Mouse (Mus musculus): ENCODE measurements around the gene Kif1c.

Kif1c gene

DNA sequence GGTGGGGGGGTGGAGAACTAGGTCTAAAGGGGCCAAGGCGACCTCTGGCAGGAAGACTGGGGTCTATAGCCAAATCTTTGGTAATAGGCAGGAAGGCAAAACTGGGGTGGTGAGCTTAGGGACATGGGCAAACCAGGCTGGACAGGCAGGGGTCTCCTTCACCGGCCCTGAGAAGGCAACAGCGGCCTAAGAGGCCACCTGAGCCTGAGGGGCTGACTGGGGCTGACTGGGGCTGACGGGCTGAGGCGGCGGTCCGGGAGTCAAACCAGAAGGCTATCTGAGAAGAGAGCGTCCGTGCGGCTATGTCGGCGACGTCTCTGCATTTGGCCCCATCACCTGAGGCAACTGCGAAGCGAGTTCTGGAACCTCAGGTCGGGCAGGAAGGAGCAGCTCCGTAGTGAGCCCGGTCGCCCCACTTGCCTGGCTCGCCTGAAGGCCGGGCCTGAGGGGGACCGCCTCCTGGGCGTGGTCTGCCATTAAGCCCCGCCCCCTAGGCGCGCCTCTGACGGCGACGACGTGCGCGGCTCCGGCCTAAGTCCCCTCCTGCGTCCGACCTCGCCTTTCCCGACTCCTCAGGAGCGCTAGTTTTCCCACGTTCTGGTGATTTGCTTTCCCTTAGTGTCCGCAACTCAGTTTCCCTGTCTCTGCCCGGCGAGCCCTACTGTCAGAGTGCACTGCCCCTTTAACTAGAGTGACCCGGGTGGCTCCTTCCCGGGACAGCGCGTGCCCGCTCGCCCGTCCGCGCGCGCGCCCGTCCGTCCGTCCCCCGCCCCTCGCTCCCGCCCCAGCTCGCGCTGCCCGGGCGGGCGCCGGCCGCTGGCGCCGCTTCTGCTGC lies at the start of gene Kif1c, which contains the start of gene Inca1:
Gene Kif1c, plus strand, starts transcription at position 827 of the 835 bp plus-strand sequence.
Gene Inca1, minus strand, starts transcription at position 434 of the 835 bp plus-strand sequence.
- DNase-seq (ENCODE audit: low read depth, low spot score): peak; percentile 95

DNA sequence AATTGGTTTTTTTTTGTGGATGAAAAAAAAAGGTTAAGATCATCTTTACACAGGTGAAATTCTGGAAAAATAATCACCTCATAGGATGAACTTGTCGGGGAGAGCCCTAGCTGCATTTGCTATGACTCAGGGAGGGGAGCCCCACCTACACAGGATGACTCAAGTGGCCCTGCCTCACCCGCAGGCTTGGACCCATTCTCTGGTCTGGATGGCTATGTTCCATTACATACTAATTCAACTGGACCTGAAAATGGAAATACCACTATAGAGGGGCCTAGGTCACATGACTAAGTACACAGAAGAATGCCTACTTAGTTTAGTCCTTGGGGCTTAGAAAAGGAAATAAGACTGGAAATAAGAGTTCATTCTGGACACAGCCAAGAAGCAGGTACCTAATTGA lies 49.0 kb upstream of the Kif1c start:
- DNase-seq (ENCODE audit: low read depth, low spot score): no peak

DNA sequence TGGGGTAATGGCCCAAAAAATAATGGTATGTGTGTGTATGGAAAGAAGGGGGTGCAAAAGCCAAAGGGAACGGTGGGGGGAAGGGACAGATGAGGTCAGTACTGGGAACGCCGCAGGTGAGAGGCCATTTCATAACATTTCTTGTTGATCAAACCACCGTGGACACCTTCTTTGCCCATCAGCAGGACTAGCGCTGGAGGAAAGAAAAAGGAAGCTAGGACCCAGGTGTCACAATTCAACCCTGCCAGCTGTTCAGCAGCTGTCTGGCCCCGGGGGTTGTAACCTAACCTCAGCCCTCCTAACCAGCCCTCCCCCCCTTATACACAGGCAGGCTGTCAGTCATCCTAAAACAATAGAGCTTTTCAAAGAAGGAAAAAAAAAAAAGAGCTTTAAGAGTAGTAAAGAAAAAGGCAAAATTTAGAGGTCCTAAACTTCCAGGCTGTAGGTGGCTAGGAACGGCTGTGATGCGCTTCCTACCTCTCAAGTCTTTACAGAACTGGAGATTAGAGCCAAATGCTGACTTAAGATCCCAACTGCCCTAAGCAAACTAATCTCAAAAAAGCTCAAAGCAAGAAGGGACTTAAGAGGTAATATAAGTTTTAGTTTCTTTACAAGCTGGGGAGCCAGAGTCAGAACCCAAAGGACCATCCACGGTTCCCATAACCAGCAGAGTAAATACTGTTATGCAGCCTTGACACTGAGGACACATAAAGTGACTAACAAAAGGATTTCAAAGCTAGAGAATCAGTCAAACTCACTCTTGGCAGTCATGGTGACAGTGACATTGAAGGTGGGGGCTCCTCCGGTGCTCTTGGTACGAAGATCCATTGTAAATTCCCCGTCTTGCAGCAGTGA lies 48.1 kb upstream of the Kif1c start:
- no peak for DNase-seq (ENCODE audit: low read depth, low spot score)

DNA sequence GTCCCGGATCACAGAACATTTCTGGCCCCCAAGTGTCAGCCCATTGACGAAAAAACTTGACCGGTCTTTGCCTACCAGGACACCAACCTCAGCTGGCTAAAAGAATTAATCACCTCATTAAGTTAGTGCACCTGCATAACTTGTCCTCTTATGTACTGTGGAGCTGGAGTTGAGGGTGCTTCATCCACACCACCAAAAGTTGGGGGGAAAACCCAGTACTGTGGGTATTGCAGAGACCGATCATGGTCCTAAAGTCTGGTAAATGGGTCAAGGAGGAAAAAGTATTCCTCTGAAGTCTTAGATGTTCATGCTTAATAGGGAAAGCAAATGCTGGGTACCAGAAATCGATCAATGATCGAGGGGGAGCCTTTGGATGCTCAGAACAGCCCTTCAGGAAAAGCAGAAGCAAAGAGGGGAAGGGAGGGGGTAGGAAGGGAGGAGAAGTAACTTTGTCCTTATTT lies 47.4 kb upstream of the Kif1c start:
- no peak for DNase-seq (ENCODE audit: low read depth, low spot score)

DNA sequence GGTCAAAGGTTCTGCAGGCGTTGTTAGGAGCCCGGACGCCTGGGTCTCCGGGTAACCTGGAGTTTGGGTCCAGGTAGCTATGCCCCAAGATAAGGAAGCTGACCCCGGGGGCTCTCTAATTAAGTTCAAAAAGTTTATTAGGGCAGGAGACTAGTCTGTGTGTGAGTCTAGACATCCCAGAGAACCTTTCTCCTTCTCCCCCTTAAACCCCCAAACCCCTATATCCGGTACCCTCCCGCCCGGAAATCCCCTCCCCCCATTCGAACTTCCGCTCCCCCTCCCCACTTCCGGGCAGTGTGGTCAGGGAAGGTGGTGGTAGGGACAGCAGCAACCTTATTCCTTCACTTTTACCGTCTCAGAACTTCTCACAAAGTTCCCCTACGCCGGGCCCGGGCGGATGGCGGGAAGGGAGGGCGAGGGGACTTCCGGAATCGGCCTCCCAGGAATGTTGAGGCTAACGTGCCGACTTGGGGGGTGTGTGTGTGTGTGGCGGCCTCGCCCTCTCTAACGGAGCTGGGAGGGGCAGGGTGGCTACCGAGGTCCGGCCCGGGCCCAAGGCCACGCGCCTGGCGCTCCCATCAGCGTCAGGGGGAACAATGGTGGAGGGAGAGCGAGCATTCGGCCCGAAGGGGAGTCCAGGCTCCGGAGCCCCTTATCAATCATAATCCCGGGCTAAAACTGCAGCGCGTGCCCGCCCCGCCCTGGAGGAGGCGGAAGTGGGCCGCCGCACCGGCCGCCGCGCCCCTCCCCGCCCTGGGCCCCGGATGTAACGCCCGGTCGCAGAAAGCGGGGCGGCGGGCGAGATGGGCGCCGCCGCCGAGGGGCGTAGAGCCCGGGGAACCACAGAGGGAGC lies 46.8 kb upstream of the Kif1c start:
- DNase-seq (ENCODE audit: low read depth, low spot score): peak; percentile 70

DNA sequence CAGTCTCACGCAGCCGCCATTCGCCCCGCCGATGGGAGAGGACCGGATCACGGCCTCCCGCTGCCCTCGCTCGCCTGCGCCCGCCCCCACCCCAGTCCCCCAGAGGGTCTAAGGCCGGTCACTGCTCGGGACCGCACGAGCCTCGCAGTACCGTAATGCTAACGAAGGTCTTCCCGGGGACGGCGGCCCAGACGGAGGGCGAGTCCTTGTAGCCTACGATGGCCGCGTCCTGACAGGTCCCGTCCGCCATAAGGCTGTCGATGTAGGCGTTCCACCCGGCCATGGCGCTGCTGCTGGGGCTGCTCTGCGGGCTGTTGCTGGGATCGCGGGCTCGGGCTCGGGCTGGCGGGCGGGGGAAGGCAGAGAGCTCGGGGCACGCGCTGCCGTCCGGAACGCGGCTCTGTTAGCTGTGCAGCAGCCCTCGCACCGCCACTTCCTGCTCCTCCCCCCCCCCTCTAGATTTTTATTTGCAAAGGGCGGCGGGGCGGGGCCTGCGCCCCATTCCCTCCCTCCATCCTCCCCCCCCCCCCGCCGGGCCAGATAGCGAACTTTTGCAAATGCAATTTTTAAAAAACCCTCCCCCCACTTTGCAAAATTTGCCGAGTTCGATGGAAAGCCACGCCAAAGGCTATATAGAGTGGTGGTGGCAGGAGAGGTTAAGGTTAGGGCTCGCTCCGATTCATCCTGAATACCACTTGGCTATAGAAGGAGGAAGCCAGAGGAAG lies 46.0 kb upstream of the Kif1c start, which contains the start of gene Pfn1:
Gene Pfn1, minus strand, starts transcription at position 447 of the 725 bp plus-strand sequence.
- DNase-seq (ENCODE audit: low read depth, low spot score): peak; percentile 79

DNA sequence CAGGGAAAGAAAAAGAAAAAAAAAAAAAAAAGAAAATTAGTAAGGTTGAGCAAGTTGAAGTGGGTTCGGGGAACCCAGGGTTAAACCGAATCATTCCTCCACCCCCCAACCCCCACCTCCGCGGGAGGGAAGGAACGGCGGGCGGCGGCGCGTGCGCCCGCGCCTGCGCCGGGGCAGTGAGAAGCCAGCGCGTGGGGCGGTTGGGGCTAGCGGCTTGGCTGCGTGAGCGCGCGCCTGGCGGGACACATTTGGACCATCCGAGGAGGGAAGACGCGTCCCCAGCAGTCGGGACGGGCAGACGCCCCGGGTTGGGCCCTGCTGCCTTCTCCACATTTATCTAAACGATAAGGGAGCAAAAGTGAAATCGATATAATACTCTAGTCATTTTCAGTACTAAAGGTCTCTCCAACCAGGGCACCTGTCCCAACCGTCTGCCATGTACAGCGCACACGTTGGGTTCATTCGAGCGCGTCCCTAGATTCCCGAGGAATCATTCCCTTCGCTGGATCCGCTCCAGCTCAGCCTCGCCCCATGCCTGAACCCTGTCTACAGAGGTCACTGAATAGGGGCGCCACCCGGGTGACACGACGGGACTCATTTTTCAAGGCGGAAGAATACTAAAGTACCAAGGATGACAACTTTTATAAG lies 45.3 kb upstream of the Kif1c start:
- peak; percentile 79 for DNase-seq (ENCODE audit: low read depth, low spot score)

DNA sequence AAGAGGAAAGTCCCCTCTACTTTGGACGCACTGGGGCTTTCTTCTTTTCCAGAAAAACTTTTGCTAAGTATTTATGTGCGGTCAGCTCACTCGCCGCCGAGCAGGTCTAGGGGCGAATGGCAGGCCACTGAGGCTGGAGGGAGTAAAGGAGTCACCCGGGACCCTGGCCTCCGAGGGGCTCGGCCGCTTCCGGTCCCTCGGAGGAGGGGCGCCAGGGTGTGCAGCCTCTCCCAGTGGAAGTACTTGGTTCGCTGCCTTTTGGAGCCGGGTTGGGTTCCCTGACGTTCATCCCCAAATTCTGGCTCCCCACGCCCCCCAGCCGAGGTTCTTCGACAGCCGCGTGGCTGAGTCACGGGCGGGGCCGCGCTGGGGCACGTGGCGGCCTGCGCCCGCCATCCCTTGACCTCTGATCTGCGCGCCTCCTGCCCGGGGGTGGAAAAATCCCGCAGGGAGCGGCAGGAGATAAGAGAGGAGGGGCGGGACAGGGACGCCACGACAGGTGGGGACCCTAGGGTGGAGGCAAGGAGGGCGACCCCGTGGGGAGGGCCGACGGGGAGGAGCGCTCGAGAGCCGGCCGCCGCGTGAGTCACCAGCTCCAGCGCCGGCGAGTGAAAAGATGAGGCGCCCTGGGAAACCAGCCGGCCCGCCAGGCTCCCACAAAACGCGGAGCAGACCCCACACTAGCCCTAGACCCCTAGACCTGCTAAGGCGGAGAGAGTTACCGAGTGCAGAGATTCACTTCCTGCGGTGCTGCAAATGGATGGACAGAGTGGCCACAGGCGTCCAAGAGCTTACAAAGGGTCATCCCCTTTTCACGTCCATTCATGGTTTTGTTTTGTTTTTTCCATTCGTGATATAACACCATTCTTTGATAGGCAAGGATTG lies 44.5 kb upstream of the Kif1c start:
- peak; percentile 82 for DNase-seq (ENCODE audit: low read depth, low spot score)

DNA sequence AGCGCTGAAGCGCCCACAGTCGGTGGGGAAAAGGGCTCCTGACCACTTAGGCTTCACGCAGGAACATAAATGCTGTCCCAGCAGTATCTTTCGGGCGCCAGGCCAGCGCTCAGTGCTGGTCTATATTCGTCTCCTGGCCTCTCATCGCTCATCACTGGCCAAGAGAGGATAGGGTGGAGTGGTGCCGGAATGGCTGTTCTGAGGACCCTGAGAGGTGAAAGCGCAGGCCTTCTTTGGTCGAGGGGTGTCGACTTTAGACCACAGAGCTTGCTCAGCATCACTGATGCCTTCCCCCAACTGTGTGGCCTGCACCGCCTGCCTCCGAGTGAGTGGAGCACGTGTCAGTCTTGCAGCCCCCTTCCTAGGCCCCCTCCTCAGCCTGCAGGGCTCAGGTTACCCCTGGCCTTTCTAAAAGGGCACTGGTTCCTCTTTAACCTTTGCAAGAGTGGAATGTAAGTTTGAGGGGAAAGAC lies 43.9 kb upstream of the Kif1c start:
- DNase-seq (ENCODE audit: low read depth, low spot score): peak; percentile 40

DNA sequence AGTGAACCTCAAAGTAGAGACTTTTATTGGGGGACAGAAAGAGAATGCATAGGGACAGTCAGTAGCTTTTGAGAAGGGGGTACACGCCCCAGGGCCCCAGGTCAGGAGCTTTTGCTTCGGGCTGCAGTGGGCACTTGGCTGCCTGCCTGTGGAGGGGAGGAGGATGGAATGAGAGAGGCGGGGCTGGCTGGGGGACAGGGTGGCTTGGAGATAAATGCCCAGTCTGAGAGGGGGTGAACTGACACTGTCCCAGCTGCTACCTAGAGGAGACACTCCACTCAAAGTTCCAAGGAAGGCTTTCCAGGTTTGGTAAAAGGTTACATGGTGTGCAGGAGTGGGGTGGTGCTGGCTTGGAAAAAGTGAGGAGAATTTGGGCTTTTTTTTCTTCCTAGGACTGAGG lies 43.4 kb upstream of the Kif1c start, which contains the start of gene Eno3:
Gene Eno3, plus strand, starts transcription at position 239 of the 400 bp plus-strand sequence.
- DNase-seq (ENCODE audit: low read depth, low spot score): no peak

DNA sequence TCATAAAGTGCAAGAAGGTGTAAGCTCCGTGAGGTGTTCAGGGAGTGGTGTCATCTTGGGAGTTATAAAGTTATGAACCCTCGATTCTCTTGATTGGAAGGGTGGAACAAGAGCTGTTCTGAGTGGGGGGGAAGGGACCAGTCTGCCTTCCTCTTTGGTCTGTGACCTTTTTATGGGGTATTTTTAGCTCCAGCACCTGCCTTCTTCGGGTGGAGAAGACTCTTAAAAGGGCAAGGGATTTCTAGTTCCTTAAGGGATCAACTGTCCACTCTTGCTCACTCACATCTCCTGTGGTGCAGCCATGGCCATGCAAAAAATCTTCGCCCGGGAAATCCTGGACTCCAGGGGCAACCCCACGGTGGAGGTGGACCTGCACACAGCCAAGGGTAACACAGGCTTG lies 42.8 kb upstream of the Kif1c start:
- no peak for DNase-seq (ENCODE audit: low read depth, low spot score)

DNA sequence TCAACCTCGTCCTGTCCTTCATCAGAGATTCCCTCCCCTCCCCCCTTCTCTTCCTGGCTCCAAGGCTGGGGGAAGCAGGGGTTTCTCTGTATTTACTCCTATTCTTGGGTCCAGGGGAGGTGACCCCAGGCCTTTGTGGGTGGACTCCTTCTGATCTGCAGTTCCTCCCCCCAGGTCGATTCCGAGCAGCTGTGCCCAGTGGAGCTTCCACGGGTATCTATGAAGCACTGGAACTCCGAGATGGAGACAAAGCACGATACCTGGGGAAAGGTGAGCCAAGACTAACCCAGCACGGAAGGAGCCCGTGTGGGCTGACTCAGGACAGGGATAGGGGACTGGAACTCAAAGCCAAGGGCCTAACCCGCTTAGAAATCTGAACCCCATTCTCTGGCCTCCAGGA lies 42.4 kb upstream of the Kif1c start:
- DNase-seq (ENCODE audit: low read depth, low spot score): no peak

DNA sequence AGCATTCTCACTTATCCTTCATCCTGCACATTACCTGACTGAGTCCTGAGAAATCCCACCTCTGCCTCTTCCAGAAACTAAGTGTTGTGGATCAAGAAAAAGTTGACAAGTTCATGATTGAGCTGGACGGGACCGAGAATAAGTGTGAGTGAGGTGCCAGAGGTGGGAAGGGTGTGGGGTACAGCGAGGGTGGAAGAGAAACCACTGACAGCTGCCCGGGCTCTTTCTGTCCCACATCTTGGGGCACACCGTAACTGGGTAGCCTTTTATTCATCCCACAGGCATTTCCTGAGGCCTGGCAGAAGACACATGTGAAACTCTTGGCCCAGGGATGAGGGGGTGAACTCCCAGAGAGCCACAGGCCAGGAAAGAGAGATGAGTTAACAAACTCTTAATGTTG lies 41.8 kb upstream of the Kif1c start:
- no peak for DNase-seq (ENCODE audit: low read depth, low spot score)

DNA sequence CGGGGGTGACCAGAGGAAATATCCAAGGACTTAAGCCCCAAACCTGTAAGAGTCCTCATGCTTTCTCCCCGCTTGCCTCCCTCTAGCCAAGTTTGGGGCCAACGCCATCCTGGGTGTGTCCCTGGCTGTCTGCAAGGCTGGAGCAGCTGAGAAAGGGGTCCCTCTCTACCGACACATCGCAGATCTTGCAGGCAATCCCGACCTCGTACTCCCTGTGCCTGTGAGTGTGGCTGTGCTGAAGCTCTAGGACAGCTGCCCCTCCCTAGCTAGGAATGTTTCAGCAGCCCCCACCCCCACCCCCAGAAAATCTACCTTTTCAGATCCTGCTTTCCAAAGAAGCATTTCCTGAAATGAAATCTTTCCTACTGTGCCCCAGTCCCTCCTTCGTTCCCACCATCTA lies 41.4 kb upstream of the Kif1c start:
- peak; percentile 44 for DNase-seq (ENCODE audit: low read depth, low spot score)

DNA sequence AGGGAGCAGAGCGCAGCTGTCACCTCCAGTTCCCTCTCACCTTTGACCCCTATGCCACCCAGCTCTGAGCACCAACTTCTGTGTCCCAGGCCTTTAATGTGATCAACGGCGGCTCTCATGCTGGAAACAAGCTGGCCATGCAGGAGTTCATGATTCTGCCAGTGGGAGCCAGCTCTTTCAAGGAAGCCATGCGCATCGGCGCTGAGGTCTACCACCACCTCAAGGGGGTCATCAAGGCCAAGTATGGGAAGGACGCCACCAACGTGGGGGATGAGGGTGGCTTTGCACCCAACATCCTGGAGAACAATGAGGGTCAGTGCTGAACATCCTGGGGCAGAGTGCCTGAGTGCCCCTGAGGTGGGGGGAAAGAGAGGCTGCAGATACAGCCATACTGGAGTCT lies 39.8 kb upstream of the Kif1c start:
- no peak for DNase-seq (ENCODE audit: low read depth, low spot score)

DNA sequence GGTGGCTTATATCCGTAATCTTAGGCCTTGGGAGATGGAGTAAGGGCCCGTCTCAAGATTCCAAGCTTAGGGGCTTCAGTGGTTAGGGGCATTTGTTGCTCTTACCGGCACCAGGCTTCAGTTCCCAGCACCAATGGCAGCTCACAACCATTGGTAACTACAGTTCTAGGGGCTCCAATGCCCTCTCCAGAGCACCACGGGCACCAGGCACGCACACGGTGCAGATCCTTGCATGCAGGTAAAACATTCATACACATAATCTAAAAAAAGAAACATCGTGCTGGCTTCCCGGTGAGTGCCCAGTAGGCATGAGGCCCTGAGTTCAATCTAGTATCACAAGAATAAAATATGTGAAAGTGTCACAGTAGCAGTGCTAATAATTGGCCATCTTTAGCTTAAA lies 37.2 kb upstream of the Kif1c start:
- no peak for DNase-seq (ENCODE audit: low read depth, low spot score)

DNA sequence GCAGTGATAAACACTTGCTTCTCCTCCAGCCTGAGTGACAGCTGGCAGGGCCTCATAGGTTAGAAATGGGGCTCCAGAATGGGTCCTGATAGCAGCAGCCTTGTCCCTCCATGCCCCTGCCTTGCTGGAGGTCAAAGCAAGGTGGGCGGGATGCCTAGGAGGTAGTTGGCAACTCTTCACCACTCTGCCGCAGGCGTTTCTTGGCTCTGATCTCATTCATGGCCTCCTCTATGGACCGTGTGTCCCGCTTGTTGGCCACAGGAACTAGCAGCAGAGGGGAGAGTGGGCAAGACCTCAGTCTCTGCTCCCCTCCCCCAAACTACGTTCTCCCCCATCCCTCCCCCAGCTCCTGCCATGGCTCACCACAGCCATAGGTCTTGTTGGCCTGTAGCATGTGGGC lies 36.4 kb upstream of the Kif1c start:
- no peak for DNase-seq (ENCODE audit: low read depth, low spot score)

DNA sequence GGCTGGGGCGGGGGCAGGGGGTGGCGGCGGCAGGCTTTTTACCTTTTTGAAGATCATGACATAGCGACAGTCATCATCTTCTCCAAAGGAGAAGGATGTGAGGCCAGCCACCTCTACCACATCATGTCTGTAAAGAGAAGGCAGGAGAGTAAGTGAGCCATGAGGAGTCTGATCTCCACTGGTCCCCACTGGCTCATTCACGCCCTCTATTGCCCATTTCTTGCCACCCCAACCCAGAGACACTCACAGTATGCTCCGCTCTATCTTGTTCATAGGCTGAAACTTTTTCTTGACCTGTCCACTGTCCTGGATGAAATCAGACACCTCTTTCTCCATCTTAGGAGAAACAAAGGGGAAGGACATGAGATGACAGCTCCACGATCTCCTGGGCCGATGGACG lies 35.6 kb upstream of the Kif1c start:
- DNase-seq (ENCODE audit: low read depth, low spot score): no peak

DNA sequence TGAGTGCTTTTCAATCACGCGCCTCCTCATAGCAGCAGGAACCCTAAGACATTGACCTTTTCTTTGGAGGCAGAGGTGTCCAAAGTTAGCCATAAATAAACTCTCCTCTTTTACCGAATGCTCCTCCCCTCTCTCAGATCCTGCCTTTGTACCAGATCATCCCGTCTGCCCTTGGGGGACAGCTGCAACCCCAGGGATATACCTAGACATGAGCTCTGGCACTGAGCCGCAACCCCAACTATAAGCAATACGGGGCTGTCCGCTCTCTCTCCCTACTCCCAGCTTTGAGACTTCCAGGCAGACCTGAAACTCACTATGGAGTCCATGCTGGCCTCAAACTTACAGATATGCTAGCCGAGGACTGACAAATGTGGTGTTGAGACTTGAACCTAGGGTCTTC lies 33.7 kb upstream of the Kif1c start:
- no peak for DNase-seq (ENCODE audit: low read depth, low spot score)
